Mouse (Mus musculus) C2C12 (cell line): ENCODE results near the gene Chd1. TPM values are rescaled to one million over a fixed set of nuclear protein-coding genes. Genes with fewer than 3 reads are reported as not detected.

Experiments used
- H3K27me3 ChIP-seq: one replicate; pipeline ENCODE4 v1.6.1; 2011; ENCODE audit not compliant: control insufficient read depth, insufficient read depth, insufficient read length
- H3K36me3 ChIP-seq: one replicate; pipeline ENCODE4 v1.6.1; 2011; ENCODE audit not compliant: control insufficient read depth, insufficient read depth
- H3K4me3 ChIP-seq: one replicate; pipeline ENCODE4 v1.5.1; 2011; ENCODE audit warnings: mild to moderate bottlenecking, control low read depth; ENCODE audit not compliant: poor library complexity, insufficient read depth, severe bottlenecking
- H3K79me2 ChIP-seq: one replicate; pipeline ENCODE4 v1.6.1; 2011; ENCODE audit not compliant: control insufficient read depth, insufficient read depth
- H3K79me3 ChIP-seq: one replicate; pipeline ENCODE4 v1.6.1; 2011; ENCODE audit warnings: low read depth, control low read depth
- H3ac ChIP-seq: one replicate; pipeline ENCODE3; 2011; ENCODE audit warnings: low read depth; ENCODE audit not compliant: control insufficient read depth, insufficient read length
- CEBPB ChIP-seq: IDR thresholded peaks from one replicate; pipeline ENCODE4 v1.6.1; 2011; ENCODE audit warnings: low read depth, mild to moderate bottlenecking, control low read depth, moderate library complexity
- CTCF ChIP-seq: IDR thresholded peaks from one replicate; pipeline ENCODE4 v1.5.1; 2011; ENCODE audit not compliant: control insufficient read depth, insufficient read depth, insufficient read length
- FOSL1 ChIP-seq: IDR thresholded peaks from one replicate; pipeline ENCODE4 v1.8.0; 2011; ENCODE audit warnings: mild to moderate bottlenecking, low read length; ENCODE audit not compliant: poor library complexity, insufficient read depth, severe bottlenecking
- MAX ChIP-seq: IDR thresholded peaks from one replicate; pipeline ENCODE4 v1.6.1; 2011; ENCODE audit warnings: mild to moderate bottlenecking, control low read depth
- MYOD1 ChIP-seq: IDR thresholded peaks from one replicate; pipeline ENCODE4 v1.6.1; 2011; ENCODE audit warnings: low read depth; ENCODE audit not compliant: control insufficient read depth, insufficient read length
- MYOG ChIP-seq: IDR thresholded peaks from one replicate; pipeline ENCODE4 v1.6.1; 2011; ENCODE audit not compliant: control insufficient read depth, insufficient read length; ENCODE audit errors: extremely low read depth
- USF1 ChIP-seq: IDR thresholded peaks from one replicate; pipeline ENCODE4 v1.6.1; 2011; ENCODE audit warnings: low read depth, mild to moderate bottlenecking, control low read depth, moderate library complexity
- polyA plus RNA-seq: library from polyadenylated mRNA; unstranded; fragments of >200 nt; fragmentation: generic; extraction: Trizol; gene quantifications from one replicate; pipeline ENCODE4 v1.2.1, GENCODE M21; 2012; ENCODE audit warnings: missing spikeins

Gene Chd1
- polyA plus RNA-seq, 1 experiment = 6.9 TPM

- H3K36me3 ChIP-seq = no peaks in the 10 kb centered on the region
- no peaks in the 10 kb centered on the region for H3K79me2 ChIP-seq
- H3K27me3 ChIP-seq = no peaks in the 10 kb centered on the region
- no peak for TF ChIP-seq MAX
- no peak for TF ChIP-seq CEBPB
- TF ChIP-seq MYOG = no peak
- TF ChIP-seq USF1 = no peak
- TF ChIP-seq CTCF = no peak
- TF ChIP-seq FOSL1 = no peak
- TF ChIP-seq MYOD1 = no peak
- no peaks in the 10 kb centered on the region for H3K79me3 ChIP-seq
- no peak overlapping the region for H3ac ChIP-seq
- H3K4me3 ChIP-seq = no peak overlapping the region
These were observed 24.1 kb upstream of the Chd1 start for GRCm38 (mm10) chr17:15680661-15681060.

GRCm38 (mm10) chr17:15686396-15686795 lies 18.4 kb upstream of the Chd1 start:
- no peak for TF ChIP-seq CEBPB
- no peak for TF ChIP-seq MAX
- no peak for TF ChIP-seq FOSL1
- no peak for TF ChIP-seq USF1
- no peak for TF ChIP-seq MYOG
- TF ChIP-seq CTCF = no peak
- TF ChIP-seq MYOD1 = no peak
- no peaks in the 10 kb centered on the region for H3K79me2 ChIP-seq
- H3K36me3 ChIP-seq = no peaks in the 10 kb centered on the region
- no peaks in the 10 kb centered on the region for H3K27me3 ChIP-seq
- H3ac ChIP-seq = no peak overlapping the region
- no peaks in the 10 kb centered on the region for H3K79me3 ChIP-seq
- H3K4me3 ChIP-seq = no peak overlapping the region

GRCm38 (mm10) chr17:15690304-15690703 lies 14.5 kb upstream of the Chd1 start:
- no peaks in the 10 kb centered on the region for H3K27me3 ChIP-seq
- no peaks in the 10 kb centered on the region for H3K79me3 ChIP-seq
- H3K4me3 ChIP-seq = no peak overlapping the region
- H3ac ChIP-seq = no peak overlapping the region
- no peaks in the 10 kb centered on the region for H3K36me3 ChIP-seq
- H3K79me2 ChIP-seq = no peaks in the 10 kb centered on the region
- no peak for TF ChIP-seq MAX

GRCm38 (mm10) chr17:15695566-15695965 lies 9.2 kb upstream of the Chd1 start:
- Histone ChIP-seq H3K79me3 (no peaks in the 10 kb centered on the region), H3K4me3 (no peak overlapping the region), H3K27me3 (no peaks in the 10 kb centered on the region), H3ac (no peak overlapping the region), H3K36me3 (no peaks in the 10 kb centered on the region), H3K79me2 (no peaks in the 10 kb centered on the region)
- TF ChIP-seq FOSL1 = no peak

- H3K79me2 ChIP-seq = no peaks in the 10 kb centered on the region
- no peaks in the 10 kb centered on the region for H3K27me3 ChIP-seq
- H3ac ChIP-seq = no peak overlapping the region
- no peak for TF ChIP-seq FOSL1
- TF ChIP-seq MYOG = no peak
- TF ChIP-seq MAX = no peak
- TF ChIP-seq MYOD1 = no peak
- TF ChIP-seq CTCF = no peak
- TF ChIP-seq CEBPB = no peak
- no peak for TF ChIP-seq USF1
- H3K4me3 ChIP-seq = no peak overlapping the region
- H3K36me3 ChIP-seq = no peaks in the 10 kb centered on the region
- no peaks in the 10 kb centered on the region for H3K79me3 ChIP-seq
These were observed 5.8 kb upstream of the Chd1 start for GRCm38 (mm10) chr17:15698956-15699355.

- H3K79me2 ChIP-seq = peaks cover 16% of the 10 kb centered on the region
- no peaks in the 10 kb centered on the region for H3K27me3 ChIP-seq
- H3K4me3 ChIP-seq = no peak overlapping the region
- no peak overlapping the region for H3ac ChIP-seq
- peaks cover 10% of the 10 kb centered on the region for H3K79me3 ChIP-seq
- no peaks in the 10 kb centered on the region for H3K36me3 ChIP-seq
- TF ChIP-seq MYOG = no peak
- TF ChIP-seq FOSL1 = no peak
- TF ChIP-seq CEBPB = no peak
- no peak for TF ChIP-seq USF1
- TF ChIP-seq MAX = no peak
- no peak for TF ChIP-seq CTCF
- TF ChIP-seq MYOD1 = no peak
These were observed 3.3 kb upstream of the Chd1 start for GRCm38 (mm10) chr17:15701505-15701904.
